Mouse (Mus musculus): ENCODE results near the gene Mrps18b.

DNA sequence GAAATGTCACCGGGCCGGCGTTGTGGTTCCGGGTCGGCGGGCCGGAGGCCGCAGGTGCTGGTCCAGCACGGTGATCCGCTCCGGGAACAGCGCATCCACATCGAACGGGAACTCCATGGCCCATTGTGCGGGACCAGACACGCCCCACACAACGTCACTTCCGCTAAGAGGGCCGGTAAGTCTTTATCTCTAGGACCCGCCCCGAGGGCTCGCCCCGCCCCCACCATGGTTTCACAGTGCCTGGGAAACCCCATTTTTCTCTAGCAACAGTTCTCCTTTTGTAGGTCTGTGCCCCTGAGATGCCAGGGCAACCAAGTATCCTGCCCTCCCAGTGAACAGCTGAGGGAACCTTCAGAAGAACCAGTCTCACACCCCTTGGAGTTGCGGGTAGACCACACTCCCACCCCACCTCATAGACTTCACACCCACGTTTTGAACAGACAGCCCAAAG is 6.2 kb downstream of the Mrps18b start, which contains the start of gene Atat1:
- no peak; the same call in 1 of the 2 replicates for TF ChIP-seq POLR2A (IDR thresholded peaks at IDR 0.05; ENCODE audit: low read depth, low read length)
- TF ChIP-seq CTCF (IDR thresholded peaks at IDR 0.05; ENCODE audit: extremely low read depth, insufficient read length, insufficient replicate concordance, low read depth, low read length) = no peak
